Mouse (Mus musculus) E14TG2a.4 (cell line): ENCODE measurements around the gene Dpep1.

Source experiments
- H3K27me3 ChIP-seq: 2 replicates; pipeline ENCODE4 v1.6.1; 2014; ENCODE audit warnings: low read length, control low read depth; ENCODE audit not compliant: insufficient read depth
- H3K36me3 ChIP-seq: 2 replicates; pipeline ENCODE4 v1.6.1; 2014; ENCODE audit warnings: low read length, control low read depth; ENCODE audit not compliant: insufficient read depth
- H3K4me1 ChIP-seq: replicated peaks from 2 replicates; pipeline ENCODE4 v1.6.1; 2014; ENCODE audit warnings: low read depth, low read length, control low read depth
- H3K4me3 ChIP-seq: replicated peaks from 2 replicates; pipeline ENCODE4 v1.5.1; 2014; ENCODE audit warnings: mild to moderate bottlenecking, low read length
- H3K9me3 ChIP-seq: 2 replicates; pipeline ENCODE4 v1.6.1; 2014; ENCODE audit warnings: low read length, control low read depth
- CTCF ChIP-seq: conservative IDR thresholded peaks from 2 replicates; pipeline ENCODE4 v1.5.1; 2014; ENCODE audit warnings: low read length
- NANOG ChIP-seq: IDR thresholded peaks from 2 replicates; pipeline ENCODE4 v1.6.1; 2014; ENCODE audit warnings: borderline replicate concordance, low read length, mixed read lengths
- POU5F1 ChIP-seq: IDR thresholded peaks from 2 replicates; pipeline ENCODE4 v1.6.1; 2014; ENCODE audit warnings: low read length, borderline replicate concordance

The Dpep1 gene

DNA sequence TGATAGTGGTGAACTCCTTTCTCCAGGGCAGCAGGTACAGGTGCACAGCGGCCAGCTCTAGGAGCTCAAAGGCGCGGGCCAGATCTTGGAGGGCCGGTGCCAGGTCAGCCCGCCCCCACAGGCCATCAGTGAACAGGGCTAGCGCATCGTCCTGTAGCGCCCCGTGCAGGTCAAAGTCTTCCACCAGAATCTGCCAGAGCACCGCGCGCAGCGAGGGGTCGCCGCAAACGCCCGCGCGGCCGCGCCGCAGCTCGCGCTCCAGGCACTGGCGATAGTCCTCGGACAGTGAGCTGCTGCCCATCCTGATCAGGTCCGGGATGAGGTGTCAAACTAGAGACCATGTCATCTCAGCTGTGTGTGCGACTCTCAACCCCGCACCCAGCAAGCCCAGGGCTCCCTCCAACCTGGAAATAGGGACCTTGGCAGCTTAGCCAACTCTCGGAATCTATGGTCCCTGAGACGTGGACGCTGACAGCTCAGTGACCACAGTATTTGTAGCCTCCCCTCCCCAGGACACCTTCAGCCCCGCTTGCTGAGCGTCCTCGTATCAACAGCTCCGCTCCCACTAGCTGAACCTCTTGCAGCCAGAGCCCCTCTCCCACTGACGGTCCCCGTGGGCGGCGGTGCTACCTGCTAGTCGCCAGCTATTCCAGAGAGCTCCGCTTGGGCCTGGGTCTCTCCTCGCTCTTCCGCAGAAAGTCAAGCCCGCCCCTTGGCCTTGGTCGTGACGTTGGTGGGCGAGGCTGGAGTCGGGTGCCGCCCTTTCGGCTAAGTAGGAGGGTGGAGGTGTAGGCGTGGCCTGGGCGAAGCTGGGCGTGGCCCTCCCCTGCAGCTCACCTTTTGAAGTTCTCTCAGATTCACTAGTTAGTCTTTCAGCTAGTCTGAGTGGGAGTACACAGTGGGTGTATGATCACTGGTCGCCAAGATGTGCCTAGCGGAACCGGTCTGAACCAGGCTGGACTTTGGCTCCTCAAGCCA is 49.8 kb downstream of the Dpep1 start, which contains the start of gene Spata2l:
TSS of gene Spata2l (minus strand) at position 714 of the 978 bp plus-strand sequence.
- H3K4me3 ChIP-seq = peak within 1 kb of the TSS; percentile 78
- no peaks in the 10 kb centered on the region for H3K9me3 ChIP-seq
- peaks cover 11% of the 10 kb centered on the region for H3K36me3 ChIP-seq
- TF ChIP-seq CTCF (no peak), NANOG (no peak), POU5F1 (no peak)
- peaks cover 59% of the 10 kb centered on the region for H3K4me1 ChIP-seq
- peaks cover 22% of the 10 kb centered on the region for H3K27me3 ChIP-seq

DNA sequence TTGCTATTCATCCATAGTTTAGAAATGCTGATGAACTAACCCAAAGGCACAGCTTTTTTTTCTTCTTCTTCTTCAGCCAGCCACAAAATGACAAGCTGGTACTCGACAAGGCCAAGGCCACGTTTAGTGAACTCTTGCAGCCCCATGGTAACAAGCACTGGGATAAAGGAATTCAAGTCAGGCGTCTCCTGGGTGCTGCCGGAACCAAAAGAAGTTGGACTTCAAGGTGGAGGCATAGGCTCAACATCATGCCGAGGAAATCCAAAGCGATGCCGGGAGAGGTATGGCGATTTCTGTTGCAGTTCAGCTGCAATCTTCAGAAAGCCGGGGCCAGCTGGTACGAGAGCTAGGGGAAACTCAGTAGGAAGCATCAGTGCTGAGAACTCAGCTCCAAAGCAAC is 53.4 kb downstream of the Dpep1 start:
- H3K4me3 ChIP-seq = no peak overlapping the region
- peaks cover 39% of the 10 kb centered on the region for H3K4me1 ChIP-seq
- H3K9me3 ChIP-seq = no peaks in the 10 kb centered on the region
- peaks cover 24% of the 10 kb centered on the region for H3K36me3 ChIP-seq
- TF ChIP-seq CTCF = no peak
- no peak for TF ChIP-seq POU5F1
- TF ChIP-seq NANOG = no peak
- H3K27me3 ChIP-seq = peaks cover 16% of the 10 kb centered on the region

DNA sequence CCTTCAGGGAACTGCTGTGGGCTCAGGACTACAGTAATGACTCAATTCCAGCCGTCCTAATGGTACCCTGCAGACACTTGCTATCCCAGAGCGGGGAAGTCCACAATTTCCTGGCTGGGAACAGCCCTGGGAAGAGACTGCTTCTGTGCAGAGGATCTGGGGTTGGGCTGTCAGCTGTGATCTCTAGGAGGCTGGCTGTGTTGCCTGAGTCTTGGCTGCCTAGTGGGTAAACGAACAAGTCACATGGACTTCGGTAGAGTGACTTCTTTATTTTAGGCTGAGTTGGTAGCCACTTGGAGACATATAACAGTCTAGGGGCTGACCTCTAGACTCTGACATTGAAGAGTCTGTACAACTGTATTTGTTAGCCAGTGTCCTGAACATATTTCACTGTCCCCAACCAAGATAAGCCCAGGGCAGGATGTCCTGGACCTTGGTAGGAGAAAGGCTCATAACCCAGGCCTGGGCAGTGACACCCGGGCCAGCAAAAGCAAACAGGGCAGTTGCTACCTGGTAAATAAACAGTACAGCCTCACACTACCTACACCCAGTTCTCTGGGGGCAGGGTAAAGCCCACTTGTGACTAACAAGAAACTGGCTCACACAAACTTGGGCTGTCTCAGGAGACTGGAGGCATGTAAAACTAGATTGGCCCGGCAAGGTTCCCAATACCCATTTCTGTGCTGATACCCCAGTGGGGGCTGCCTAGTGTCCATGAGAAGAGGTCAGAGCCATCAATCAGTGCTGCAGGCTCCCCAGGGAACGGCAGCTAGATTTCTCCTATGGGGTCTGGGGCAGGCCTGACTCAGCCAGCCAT is 56.3 kb downstream of the Dpep1 start:
- Histone ChIP-seq H3K27me3 (no peaks in the 10 kb centered on the region), H3K4me1 (peaks cover 38% of the 10 kb centered on the region), H3K4me3 (no peak overlapping the region), H3K36me3 (peaks cover 54% of the 10 kb centered on the region), H3K9me3 (no peaks in the 10 kb centered on the region)
- TF ChIP-seq POU5F1 (no peak), CTCF (no peak), NANOG (no peak)

DNA sequence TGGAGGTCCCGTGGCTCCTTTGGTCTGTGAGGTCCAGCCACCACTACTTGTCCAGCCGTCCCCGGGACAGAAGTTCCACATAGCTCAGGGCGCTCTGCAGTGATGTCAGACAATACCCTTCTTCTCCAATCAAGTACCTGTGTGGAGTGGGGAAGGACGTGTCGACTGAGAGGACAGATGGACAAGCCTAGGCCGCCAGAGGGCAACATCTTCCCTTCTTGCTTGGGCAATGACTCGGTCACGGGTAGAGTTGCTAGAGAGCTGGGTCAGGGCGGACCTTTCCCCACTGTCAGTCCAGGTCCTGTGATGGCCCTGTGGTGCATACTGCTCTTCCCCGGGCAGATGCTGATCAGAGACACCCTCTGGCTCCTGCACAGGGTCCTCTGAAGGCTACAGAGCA is 57.0 kb downstream of the Dpep1 start:
- Histone ChIP-seq H3K4me3 (peak overlapping the region; percentile 10; the same call in 1 of the 2 replicates), H3K4me1 (peaks cover 38% of the 10 kb centered on the region), H3K27me3 (no peaks in the 10 kb centered on the region), H3K9me3 (no peaks in the 10 kb centered on the region), H3K36me3 (peaks cover 61% of the 10 kb centered on the region)
- TF ChIP-seq POU5F1 = no peak
- no peak for TF ChIP-seq CTCF
- no peak for TF ChIP-seq NANOG

DNA sequence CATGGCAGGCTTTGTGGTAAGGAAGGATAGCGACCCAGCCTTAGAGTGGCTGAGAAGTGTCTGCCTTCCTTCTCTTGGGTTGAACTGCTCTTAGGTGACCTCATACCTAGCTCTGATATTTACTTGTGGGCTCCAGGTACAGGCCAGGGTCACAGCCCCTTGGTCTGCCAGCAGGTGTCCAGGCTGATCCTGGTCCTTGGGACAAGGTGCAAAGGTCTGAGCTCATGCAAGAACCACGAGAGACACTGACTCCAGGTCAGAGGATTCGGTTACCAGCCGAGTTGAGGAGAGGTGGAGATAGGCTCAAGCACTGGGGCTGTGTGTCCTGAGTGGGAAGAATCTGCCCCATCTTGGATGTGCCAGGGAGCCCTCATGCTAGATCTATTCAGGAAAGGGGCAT is 58.3 kb downstream of the Dpep1 start:
- H3K4me1 ChIP-seq = peaks cover 38% of the 10 kb centered on the region
- peaks cover 74% of the 10 kb centered on the region for H3K36me3 ChIP-seq
- TF ChIP-seq CTCF (no peak), POU5F1 (no peak), NANOG (no peak)

DNA sequence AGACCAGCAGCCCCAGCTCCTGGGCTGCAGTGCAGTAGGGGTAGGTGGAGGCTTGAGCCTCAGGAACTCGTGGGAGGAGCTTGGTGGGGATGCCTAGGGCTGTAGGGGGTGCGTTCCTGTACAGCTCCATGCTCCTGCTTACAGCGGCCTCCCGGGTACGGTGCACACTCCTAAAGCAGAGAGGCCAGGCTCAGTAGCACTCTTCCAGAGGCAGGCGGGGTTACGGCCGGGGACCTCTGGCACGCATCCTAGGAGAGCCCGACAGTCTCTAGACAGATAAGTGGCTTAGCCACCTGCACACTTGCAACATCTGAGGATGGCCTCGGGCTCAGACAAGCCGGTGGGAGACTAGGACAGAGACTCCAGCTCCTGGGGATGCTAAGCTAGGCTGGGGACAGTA is 59.5 kb downstream of the Dpep1 start:
- TF ChIP-seq NANOG = no peak
- no peak for TF ChIP-seq POU5F1
- TF ChIP-seq CTCF = no peak
- peak overlapping the region; percentile 35; the same call in 1 of the 2 replicates for H3K4me3 ChIP-seq
- H3K4me1 ChIP-seq = peaks cover 38% of the 10 kb centered on the region
- peaks cover 86% of the 10 kb centered on the region for H3K36me3 ChIP-seq
- H3K9me3 ChIP-seq = no peaks in the 10 kb centered on the region
- H3K27me3 ChIP-seq = no peaks in the 10 kb centered on the region

More for the DNA sequence above, 58.3 kb downstream of the Dpep1 start:
- Histone ChIP-seq H3K9me3 (no peaks in the 10 kb centered on the region), H3K27me3 (no peaks in the 10 kb centered on the region), H3K4me3 (no peak overlapping the region)

DNA sequence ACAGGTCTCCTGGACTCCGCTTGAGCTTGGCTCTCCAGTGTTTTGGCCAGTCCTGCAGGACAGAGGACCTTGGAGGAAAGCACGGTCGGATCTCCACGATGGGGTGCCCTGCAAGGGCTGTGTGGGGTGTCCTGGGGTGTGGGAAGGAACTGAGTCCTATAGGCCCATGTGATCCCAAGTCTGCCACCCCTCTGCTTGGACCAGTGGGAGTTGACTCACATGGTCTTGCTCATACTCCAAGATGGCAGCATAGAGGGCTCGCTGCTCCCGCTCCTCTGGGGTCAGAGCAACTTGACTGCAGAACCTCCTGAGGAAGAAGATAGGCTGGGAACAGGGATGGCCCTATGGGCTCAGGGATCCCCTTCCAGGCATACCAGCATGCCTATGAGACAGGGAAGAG is 61.7 kb downstream of the Dpep1 start:
- H3K4me1 ChIP-seq = peaks cover 39% of the 10 kb centered on the region
- H3K9me3 ChIP-seq = no peaks in the 10 kb centered on the region
- no peaks in the 10 kb centered on the region for H3K27me3 ChIP-seq
- no peak overlapping the region for H3K4me3 ChIP-seq
- TF ChIP-seq POU5F1 (no peak), CTCF (no peak), NANOG (no peak)
- H3K36me3 ChIP-seq = peaks cover 89% of the 10 kb centered on the region

DNA sequence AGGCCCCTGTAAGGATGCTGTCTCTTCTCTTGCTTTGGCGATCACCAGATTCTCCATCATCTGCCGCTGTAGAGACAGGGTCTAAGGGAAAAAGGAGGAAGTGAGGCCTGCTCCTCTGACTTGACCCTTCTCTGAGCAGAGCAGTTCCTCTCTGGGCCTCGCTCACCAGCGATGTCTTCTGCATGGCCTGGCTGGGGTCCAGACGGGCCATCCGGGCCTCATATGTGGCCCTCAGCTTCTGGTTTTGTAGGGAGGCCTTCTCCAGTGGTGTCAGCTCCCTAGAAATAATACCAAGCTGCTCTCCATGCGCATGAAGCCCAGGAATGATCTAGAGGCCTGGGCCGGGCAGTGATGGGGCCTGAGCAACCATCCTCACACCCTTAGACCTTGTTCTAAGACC is 62.6 kb downstream of the Dpep1 start:
- Histone ChIP-seq H3K4me1 (peaks cover 39% of the 10 kb centered on the region), H3K4me3 (no peak overlapping the region), H3K9me3 (no peaks in the 10 kb centered on the region), H3K36me3 (peaks cover 83% of the 10 kb centered on the region), H3K27me3 (no peaks in the 10 kb centered on the region)
- TF ChIP-seq POU5F1 (no peak), CTCF (no peak), NANOG (no peak)
